Mouse (Mus musculus) liver, postnatal 0 days (tissue): ENCODE results near the gene Cdca3. TPM values are rescaled to one million over a fixed set of nuclear protein-coding genes. Genes with fewer than 3 reads are reported as not detected.
A peak's percentile ranks its signal among the peaks of the same experiment; 100 is the strongest.
"Not testable (repeated sequence)": the region's sequence is repeated elsewhere in the genome, so short reads cannot be mapped to it uniquely, and the experiment has no call there.

ENCODE experiments used
- ATAC-seq: fragments of 200-750 bp; cut with Nextera tagmentation; 2 replicates; pipeline ENCODE4 v1.8.0; 2017; ENCODE audit warnings: mild to moderate bottlenecking, moderate library complexity
- DNase-seq: peaks from one replicate; pipeline ENCODE4 v3.0.0-alpha.2; 2016
- H3K27ac ChIP-seq: fragments of 300-500 bp; sonication (generic); 2 replicates; pipeline ENCODE4 v1.5.1; 2014; ENCODE audit warnings: antibody characterized with exemption, moderate library complexity, mild to moderate bottlenecking, low read depth
- H3K27me3 ChIP-seq: fragments of 300-500 bp; sonication (generic); 2 replicates; pipeline ENCODE4 v1.6.1; 2014; ENCODE audit warnings: low read length, control low read depth, mixed read lengths; ENCODE audit not compliant: insufficient read depth
- H3K36me3 ChIP-seq: fragments of 300-500 bp; sonication (generic); replicated peaks from 2 replicates; pipeline ENCODE4 v1.6.1; 2014; ENCODE audit warnings: mild to moderate bottlenecking, control low read depth, low read length, moderate library complexity, mixed read lengths; ENCODE audit not compliant: insufficient read depth
- H3K4me1 ChIP-seq: fragments of 300-500 bp; sonication (generic); 2 replicates; pipeline ENCODE4 v1.6.1; 2014; ENCODE audit warnings: antibody characterized with exemption, mild to moderate bottlenecking, control low read depth; ENCODE audit not compliant: insufficient read depth
- H3K4me2 ChIP-seq: fragments of 300-500 bp; sonication (generic); 2 replicates; pipeline ENCODE4 v1.6.1; 2014; ENCODE audit warnings: low read depth, mild to moderate bottlenecking, low read length, moderate library complexity, mixed read lengths
- H3K4me3 ChIP-seq: fragments of 300-500 bp; sonication (generic); 2 replicates; pipeline ENCODE4 v1.5.1; 2014; ENCODE audit warnings: low read depth, low read length
- H3K9ac ChIP-seq: fragments of 300-500 bp; sonication (generic); replicated peaks from 2 replicates; pipeline ENCODE4 v1.6.1; 2014; ENCODE audit warnings: mild to moderate bottlenecking, moderate library complexity
- H3K9me3 ChIP-seq: fragments of 300-500 bp; sonication (generic); 2 replicates; pipeline ENCODE4 v1.6.1; 2016; ENCODE audit warnings: mild to moderate bottlenecking, control low read depth, low read length, mixed read lengths
- CTCF ChIP-seq: sonication (generic); IDR thresholded peaks from 2 replicates; pipeline ENCODE4 v1.5.1; 2016; ENCODE audit warnings: antibody characterized with exemption, low read depth
- EP300 ChIP-seq: IDR thresholded peaks from 2 replicates; pipeline ENCODE4 v1.6.1; 2016; ENCODE audit warnings: antibody characterized with exemption, low read depth, mild to moderate bottlenecking
- WGBS: fragments of 180-500 bp; shearing (Covaris S2); extraction: QIAGEN DNeasy Blood & Tissue Kit; methylation state at CpG from one replicate; pipeline ENCODE4 v1.1.7; 2014; ENCODE audit not compliant: insufficient replicate concordance; 5-methylcytosine and 5-hydroxymethylcytosine counted together
- polyA plus RNA-seq: library from polyadenylated mRNA; unstranded; fragments of >200 nt; fragmentation: Nextera tagmentation; extraction: Ambion mirVana; gene quantifications from 2 replicates; pipeline ENCODE4 v1.2.1, GENCODE M21; 2015

Cdca3 gene
- polyA plus RNA-seq, 1 experiment from 2014 or later: 98.3 TPM

- peak; percentile 76 for ATAC-seq
- peak; percentile 25; the same call in 1 of the 2 replicates for TF ChIP-seq CTCF
- TF ChIP-seq EP300: peak; percentile 60
- under 1% methylated on average over 38 of the region's 38 CpGs for WGBS
Observed at GRCm38 (mm10) chr6:124829799-124830700, 703 bp downstream of the Cdca3 start.

DNA sequence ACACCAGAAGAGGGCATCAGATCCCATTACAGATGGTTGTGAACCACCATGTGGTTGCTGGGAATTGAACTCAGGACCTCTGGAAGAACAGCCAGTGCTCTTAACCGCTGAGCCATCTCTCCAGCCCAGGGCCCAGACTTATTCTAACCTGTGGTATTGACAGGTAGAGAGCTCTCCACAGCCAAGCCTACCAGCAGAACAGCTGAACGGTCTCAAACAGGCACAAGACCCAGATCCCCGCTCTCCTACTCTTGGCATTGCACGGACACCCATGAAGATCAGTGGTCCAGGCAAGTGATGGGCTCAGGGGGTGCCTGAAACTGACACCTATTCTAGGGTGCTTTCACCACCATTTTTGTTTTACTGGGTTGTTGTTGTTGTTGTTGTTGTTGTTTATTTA, 1.9 kb downstream of the Cdca3 start:
- Histone ChIP-seq H3K4me2 (peak overlapping the region; percentile 92), H3K9ac (peak overlapping the region; percentile 8; the same call in 1 of the 2 replicates), H3K4me1 (peaks cover 12% of the 10 kb centered on the region), H3K36me3 (peaks cover 32% of the 10 kb centered on the region), H3K4me3 (peak overlapping the region; percentile 94)
- not testable (repeated sequence) for DNase-seq, H3K27me3 ChIP-seq, H3K9me3 ChIP-seq, H3K27ac ChIP-seq, ATAC-seq
- 92% methylated on average over 4 of the region's 4 CpGs for WGBS

More at GRCm38 (mm10) chr6:124829799-124830700, 703 bp downstream of the Cdca3 start:
- H3K9me3 ChIP-seq: no peaks in the 10 kb centered on the region
- DNase-seq: peak; percentile 92
- H3K27me3 ChIP-seq: no peaks in the 10 kb centered on the region
- H3K27ac ChIP-seq: peak overlapping the region; percentile 82
- H3K4me1 ChIP-seq: peaks cover 12% of the 10 kb centered on the region
- peak overlapping the region; percentile 94 for H3K4me3 ChIP-seq
- peak overlapping the region; percentile 97 for H3K9ac ChIP-seq
- peaks cover 37% of the 10 kb centered on the region for H3K36me3 ChIP-seq
- H3K4me2 ChIP-seq: peak overlapping the region; percentile 92

- ATAC-seq (no peak), DNase-seq (no peak)
- 90% methylated on average over 8 of the region's 8 CpGs for WGBS
- H3K9ac ChIP-seq: peak overlapping the region; percentile 8; the same call in 1 of the 2 replicates
- no peaks in the 10 kb centered on the region for H3K27me3 ChIP-seq
- H3K4me1 ChIP-seq: peaks cover 12% of the 10 kb centered on the region
- peak overlapping the region; percentile 92 for H3K4me2 ChIP-seq
- H3K4me3 ChIP-seq: peak overlapping the region; percentile 94
- H3K9me3 ChIP-seq: no peaks in the 10 kb centered on the region
- no peak overlapping the region for H3K27ac ChIP-seq
- H3K36me3 ChIP-seq: peaks cover 31% of the 10 kb centered on the region
- TF ChIP-seq CTCF (no peak), EP300 (no peak)
Observed at GRCm38 (mm10) chr6:124831649-124832048, 2.3 kb downstream of the Cdca3 start.

GRCm38 (mm10) chr6:124834512-124835081, 5.2 kb downstream of the Cdca3 start:
- TF ChIP-seq EP300: no peak
- TF ChIP-seq CTCF: no peak
- 78% methylated on average over 6 of the region's 6 CpGs for WGBS
- H3K4me2 ChIP-seq: no peak overlapping the region
- H3K27ac ChIP-seq: no peak overlapping the region
- no peaks in the 10 kb centered on the region for H3K9me3 ChIP-seq
- DNase-seq (no peak), ATAC-seq (no peak)
- no peak overlapping the region for H3K9ac ChIP-seq
- H3K4me3 ChIP-seq: no peak overlapping the region
- peaks cover 5% of the 10 kb centered on the region for H3K4me1 ChIP-seq
- H3K27me3 ChIP-seq: no peaks in the 10 kb centered on the region
- peaks cover 31% of the 10 kb centered on the region for H3K36me3 ChIP-seq

GRCm38 (mm10) chr6:124835531-124835930, 6.2 kb downstream of the Cdca3 start:
- H3K9ac ChIP-seq: no peak overlapping the region
- 81% methylated on average over 10 of the region's 10 CpGs for WGBS
- peaks cover 31% of the 10 kb centered on the region for H3K36me3 ChIP-seq
- no peaks in the 10 kb centered on the region for H3K27me3 ChIP-seq
- peaks cover 1% of the 10 kb centered on the region for H3K4me1 ChIP-seq
- no peaks in the 10 kb centered on the region for H3K9me3 ChIP-seq
- no peak overlapping the region for H3K4me2 ChIP-seq
- no peak overlapping the region for H3K27ac ChIP-seq
- ATAC-seq: no peak
- TF ChIP-seq CTCF: no peak
- no peak for TF ChIP-seq EP300
- DNase-seq: no peak
- no peak overlapping the region for H3K4me3 ChIP-seq

DNA sequence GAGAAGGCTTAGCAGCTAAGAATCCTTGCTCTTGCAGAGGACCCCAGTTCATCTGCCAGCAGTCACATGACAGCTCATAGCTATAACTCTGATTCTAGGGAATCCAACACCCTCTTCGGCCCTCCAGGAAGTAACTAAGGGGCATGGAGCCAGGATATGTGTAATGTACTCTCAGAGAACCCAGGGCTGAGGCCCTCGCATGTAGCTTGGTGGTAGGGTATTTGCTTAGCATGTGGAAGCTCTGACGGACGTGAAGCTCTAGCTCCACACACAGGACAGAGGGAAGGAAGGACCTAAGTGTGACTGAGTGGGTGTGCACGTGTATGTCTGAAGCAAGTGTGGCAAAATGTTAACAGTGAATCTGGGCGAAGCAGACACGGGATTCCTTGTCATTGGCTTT, 7.1 kb downstream of the Cdca3 start:
- no peak overlapping the region for H3K9ac ChIP-seq
- ATAC-seq: no peak
- H3K4me1 ChIP-seq: no peaks in the 10 kb centered on the region
- H3K4me2 ChIP-seq: no peak overlapping the region
- peaks cover 30% of the 10 kb centered on the region for H3K36me3 ChIP-seq
- H3K9me3 ChIP-seq: no peaks in the 10 kb centered on the region
- TF ChIP-seq EP300 (no peak), CTCF (no peak)
- no peak for DNase-seq
- H3K27me3 ChIP-seq: no peaks in the 10 kb centered on the region
- 74% methylated on average over 7 of the region's 7 CpGs for WGBS
- no peak overlapping the region for H3K4me3 ChIP-seq
- no peak overlapping the region for H3K27ac ChIP-seq
